Mouse (Mus musculus) forebrain, embryonic 12.5 days (tissue): ENCODE results near the gene Traf4. TPM values are rescaled to one million over a fixed set of nuclear protein-coding genes. Genes with fewer than 3 reads are reported as not detected.

Experiments
- ATAC-seq: fragments of 200-750 bp; cut with Nextera tagmentation; 2 replicates; pipeline ENCODE4 v1.8.0; 2017; ENCODE audit warnings: moderate TSS enrichment; ENCODE audit not compliant: low FRiP score
- H3K27ac ChIP-seq: fragments of 300-500 bp; sonication (generic); 2 replicates; pipeline ENCODE4 v1.5.1; 2016; ENCODE audit warnings: mild to moderate bottlenecking
- H3K27me3 ChIP-seq: fragments of 300-500 bp; sonication (generic); 2 replicates; pipeline ENCODE4 v1.6.1; 2016; ENCODE audit warnings: mild to moderate bottlenecking
- H3K36me3 ChIP-seq: fragments of 300-500 bp; sonication (generic); replicated peaks from 2 replicates; pipeline ENCODE4 v1.6.1; 2016; ENCODE audit warnings: mild to moderate bottlenecking
- H3K4me1 ChIP-seq: fragments of 300-500 bp; sonication (generic); 2 replicates; pipeline ENCODE4 v1.6.1; 2016
- H3K4me2 ChIP-seq: fragments of 300-500 bp; sonication (generic); 2 replicates; pipeline ENCODE4 v1.6.1; 2016; ENCODE audit warnings: mild to moderate bottlenecking, moderate library complexity
- H3K4me3 ChIP-seq: fragments of 300-500 bp; sonication (generic); replicated peaks from 2 replicates; pipeline ENCODE4 v1.5.1; 2016; ENCODE audit warnings: mild to moderate bottlenecking
- H3K9ac ChIP-seq: fragments of 300-500 bp; sonication (generic); 2 replicates; pipeline ENCODE4 v1.6.1; 2016; ENCODE audit warnings: mild to moderate bottlenecking
- H3K9me3 ChIP-seq: fragments of 300-500 bp; sonication (generic); 2 replicates; pipeline ENCODE4 v1.6.1; 2016
- WGBS: fragments of 180-500 bp; shearing (Covaris S2); methylation state at CpG from one replicate; pipeline ENCODE4 v1.1.7; 2016; 5-methylcytosine and 5-hydroxymethylcytosine counted together
- microRNA-seq: library from miRNA; unstranded; fragments of <30 nt; microRNA quantifications from one replicate; pipeline ENCODE4, GENCODE M21; 2017
- polyA plus RNA-seq: library from polyadenylated mRNA; unstranded; fragments of >200 nt; fragmentation: Nextera tagmentation; extraction: Ambion mirVana; gene quantifications from 2 replicates; pipeline ENCODE4 v1.2.1, GENCODE M21; 2016

Traf4 gene
- polyA plus RNA-seq, 1 experiment from 2014 or later, result 121 TPM

DNA sequence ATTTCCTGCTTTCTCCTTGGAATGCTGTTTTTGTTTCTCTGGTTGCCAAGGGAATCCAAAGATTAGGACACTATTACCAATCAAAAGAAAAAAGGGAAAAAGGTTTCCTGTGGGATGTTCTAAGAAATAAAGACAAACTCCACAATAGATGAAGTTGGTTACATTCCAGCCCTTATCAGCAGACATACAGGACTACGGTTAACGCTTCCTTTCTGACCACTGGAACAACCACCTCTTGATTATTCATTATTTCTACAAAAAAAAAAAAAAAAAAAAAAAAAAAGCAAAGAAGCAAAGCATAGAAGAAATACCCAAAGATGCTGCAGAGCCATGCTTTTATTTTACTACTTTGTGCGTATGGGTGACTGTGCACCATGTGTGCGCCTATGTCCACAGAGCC is 42.6 kb downstream of the Traf4 start:
- 95% methylated on average over 4 of the region's 4 CpGs for WGBS
- Histone ChIP-seq H3K4me1 (peaks cover 24% of the 10 kb centered on the region), H3K9me3 (no peaks in the 10 kb centered on the region), H3K4me3 (no peak overlapping the region), H3K9ac (no peak overlapping the region), H3K27me3 (no peaks in the 10 kb centered on the region), H3K36me3 (no peaks in the 10 kb centered on the region), H3K27ac (no peak overlapping the region), H3K4me2 (no peak overlapping the region)
- no peak for ATAC-seq

GRCm38 (mm10) chr11:78121176-78121575 is 44.2 kb downstream of the Traf4 start:
- Histone ChIP-seq H3K4me3 (no peak overlapping the region), H3K36me3 (no peaks in the 10 kb centered on the region), H3K27ac (no peak overlapping the region), H3K4me1 (peaks cover 36% of the 10 kb centered on the region), H3K9me3 (no peaks in the 10 kb centered on the region), H3K9ac (no peak overlapping the region), H3K4me2 (no peak overlapping the region), H3K27me3 (no peaks in the 10 kb centered on the region)
- WGBS, result 59% methylated on average over 5 of the region's 5 CpGs
- no peak for ATAC-seq

DNA sequence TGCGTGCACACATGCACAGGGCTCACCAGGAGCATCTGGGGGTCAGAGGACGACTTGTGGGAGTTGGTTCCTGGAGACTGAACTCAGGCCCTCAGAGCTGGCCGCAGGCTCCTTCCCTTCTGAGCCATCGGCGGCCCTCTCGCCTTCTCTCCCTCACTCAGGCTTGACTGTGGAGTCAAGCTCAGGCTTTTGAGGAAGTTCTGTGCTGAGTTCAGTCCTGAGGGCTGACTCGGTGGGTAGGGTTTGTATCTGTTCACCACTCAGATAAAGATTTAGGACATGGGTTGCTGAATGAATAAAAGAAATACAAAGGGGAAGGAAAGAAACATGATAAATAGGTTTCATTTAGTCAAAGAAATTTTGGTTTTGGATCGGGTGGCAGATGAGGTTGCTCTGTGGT is 45.5 kb downstream of the Traf4 start:
- Histone ChIP-seq H3K9me3 (no peaks in the 10 kb centered on the region), H3K36me3 (no peaks in the 10 kb centered on the region), H3K27ac (no peak overlapping the region), H3K9ac (no peak overlapping the region), H3K4me2 (no peak overlapping the region), H3K4me3 (no peak overlapping the region), H3K27me3 (no peaks in the 10 kb centered on the region), H3K4me1 (peaks cover 35% of the 10 kb centered on the region)
- WGBS, result 82% methylated on average over 8 of the region's 8 CpGs
- ATAC-seq, result no peak

DNA sequence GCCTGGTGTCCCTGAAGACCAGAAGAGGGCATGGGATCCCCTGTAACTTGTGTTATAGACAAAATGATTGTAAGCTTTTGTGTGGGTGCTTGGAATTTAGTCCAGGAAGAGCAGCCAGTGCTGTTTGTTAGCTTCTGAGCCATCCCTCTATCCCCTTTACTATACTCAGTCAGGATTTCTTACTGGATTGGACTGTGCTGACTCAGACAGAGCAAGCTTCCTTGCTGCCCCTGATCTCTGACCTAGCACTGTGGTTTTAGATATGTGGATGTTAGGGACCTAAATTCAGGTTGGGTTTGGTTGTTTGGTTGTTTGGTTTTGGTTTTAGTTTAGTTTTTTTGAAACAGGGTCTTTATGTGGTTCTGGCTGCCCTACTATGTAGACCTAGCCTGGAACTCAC is 46.9 kb downstream of the Traf4 start:
- no peak overlapping the region for H3K4me3 ChIP-seq
- no peaks in the 10 kb centered on the region for H3K9me3 ChIP-seq
- no peak for ATAC-seq
- no peak overlapping the region for H3K4me2 ChIP-seq
- no peak overlapping the region for H3K9ac ChIP-seq
- no peaks in the 10 kb centered on the region for H3K36me3 ChIP-seq
- no peak overlapping the region for H3K27ac ChIP-seq
- H3K27me3 ChIP-seq, result no peaks in the 10 kb centered on the region
- peaks cover 49% of the 10 kb centered on the region for H3K4me1 ChIP-seq

DNA sequence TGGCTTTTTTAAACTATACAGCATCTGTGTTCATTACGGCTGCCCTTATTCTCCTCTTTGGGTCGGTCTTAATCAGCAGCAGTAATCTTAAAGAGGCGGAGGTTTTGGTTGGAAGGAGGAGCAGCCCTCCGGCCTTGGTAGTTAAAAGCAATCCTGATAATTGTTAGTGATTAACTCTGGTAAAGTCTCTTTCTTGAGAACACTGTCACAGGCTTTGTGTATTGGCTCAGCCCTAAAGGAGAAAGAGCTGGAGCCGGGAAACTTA is 49.3 kb downstream of the Traf4 start:
- no peaks in the 10 kb centered on the region for H3K27me3 ChIP-seq
- H3K4me1 ChIP-seq, result peaks cover 48% of the 10 kb centered on the region
- peak overlapping the region; percentile 80 for H3K9ac ChIP-seq
- H3K27ac ChIP-seq, result peak overlapping the region; percentile 94
- no peaks in the 10 kb centered on the region for H3K36me3 ChIP-seq
- no peaks in the 10 kb centered on the region for H3K9me3 ChIP-seq
- H3K4me2 ChIP-seq, result peak overlapping the region; percentile 69
- ATAC-seq, result no peak
- 3% methylated on average over 5 of the region's 5 CpGs for WGBS
- peak overlapping the region; percentile 67 for H3K4me3 ChIP-seq

GRCm38 (mm10) chr11:78115367-78116145 is 49.8 kb downstream of the Traf4 start:
- peak overlapping the region; percentile 69 for H3K4me2 ChIP-seq
- peak overlapping the region; percentile 67 for H3K4me3 ChIP-seq
- under 1% methylated on average over 37 of the region's 37 CpGs for WGBS
- peaks cover 44% of the 10 kb centered on the region for H3K4me1 ChIP-seq
- peak overlapping the region; percentile 80 for H3K9ac ChIP-seq
- peak; percentile 100 for ATAC-seq
- H3K27me3 ChIP-seq, result no peaks in the 10 kb centered on the region
- H3K9me3 ChIP-seq, result no peaks in the 10 kb centered on the region
- H3K27ac ChIP-seq, result peak overlapping the region; percentile 94
- H3K36me3 ChIP-seq, result no peaks in the 10 kb centered on the region

DNA sequence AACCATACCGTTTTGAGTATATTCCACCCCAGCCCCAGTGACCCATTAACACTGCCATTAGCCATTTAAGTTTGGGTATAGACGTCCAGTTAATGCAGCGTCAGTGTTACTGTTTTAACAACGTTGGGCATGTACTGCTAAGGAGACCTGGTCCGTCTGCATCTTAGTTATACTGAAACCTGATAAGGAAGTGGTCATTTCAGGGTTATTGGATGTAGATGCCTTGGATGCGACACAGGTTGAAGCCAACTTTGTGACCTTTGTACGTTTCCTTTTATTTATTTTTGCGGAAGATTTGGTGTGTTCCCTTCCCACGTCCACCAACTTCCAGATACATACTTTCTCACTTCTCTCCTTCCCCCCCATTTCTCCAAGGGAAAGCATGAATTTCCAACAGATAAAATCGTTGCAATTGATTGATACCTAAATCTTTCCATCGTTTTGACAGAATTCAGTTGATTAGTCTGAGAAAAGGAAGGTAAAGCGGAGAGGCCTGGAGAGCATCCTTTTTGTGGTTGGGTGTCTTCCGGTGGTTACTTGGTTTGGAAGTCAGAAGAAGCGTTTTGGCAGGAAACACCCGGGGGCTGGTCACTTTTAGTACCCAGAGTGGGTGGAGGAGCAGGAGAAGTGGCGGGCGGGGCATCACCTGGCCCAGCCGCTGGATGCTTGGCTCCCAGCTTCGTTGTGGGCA is 50.6 kb downstream of the Traf4 start:
- WGBS, result 12% methylated on average over 19 of the region's 19 CpGs
- ATAC-seq, result no peak
- peak overlapping the region; percentile 69 for H3K4me2 ChIP-seq
- H3K27me3 ChIP-seq, result no peaks in the 10 kb centered on the region
- no peaks in the 10 kb centered on the region for H3K9me3 ChIP-seq
- no peaks in the 10 kb centered on the region for H3K36me3 ChIP-seq
- H3K4me1 ChIP-seq, result peaks cover 41% of the 10 kb centered on the region
- H3K27ac ChIP-seq, result peak overlapping the region; percentile 94
- peak overlapping the region; percentile 77 for H3K9ac ChIP-seq
- peak overlapping the region; percentile 67 for H3K4me3 ChIP-seq

- ATAC-seq, result no peak
- Histone ChIP-seq H3K27me3 (no peaks in the 10 kb centered on the region), H3K9me3 (no peaks in the 10 kb centered on the region), H3K4me3 (no peak overlapping the region), H3K4me2 (peak overlapping the region; percentile 69; the same call in 1 of the 2 replicates), H3K27ac (peak overlapping the region; percentile 94; the same call in 1 of the 2 replicates), H3K9ac (no peak overlapping the region), H3K4me1 (peaks cover 35% of the 10 kb centered on the region), H3K36me3 (no peaks in the 10 kb centered on the region)
- WGBS, result 65% methylated on average over 2 of the region's 2 CpGs
These were observed 51.8 kb downstream of the Traf4 start for GRCm38 (mm10) chr11:78113616-78114015.

Small RNA genes lying within 50 kb of the gene (microRNA-seq; reads per million reads assigned to microRNA genes)
- not detected for gene Mir7653

Other genes starting within 250 kb of the Traf4 start
- gene Sez6, start 234.8 kb downstream of the Traf4 start, polyA plus RNA-seq, result 54.0 and 62.2 TPM in 2 replicates
- 29.1 and 29.6 TPM in 2 replicates for gene Phf12, start 182.8 kb downstream of the Traf4 start, polyA plus RNA-seq
- 20.6 and 21.2 TPM in 2 replicates for gene Dhrs13, start 133.3 kb downstream of the Traf4 start, polyA plus RNA-seq
- 68.5 and 69.2 TPM in 2 replicates for gene Flot2, start 127.7 kb downstream of the Traf4 start, polyA plus RNA-seq
- 33.1 and 35.5 TPM in 2 replicates for gene Eral1, start 85.2 kb downstream of the Traf4 start, polyA plus RNA-seq
- 22.3 and 25.5 TPM in 2 replicates for gene Fam222b, start 70.9 kb downstream of the Traf4 start, polyA plus RNA-seq
- gene Nek8, start 11.1 kb upstream of the Traf4 start, polyA plus RNA-seq, result 8.8 and 9.4 TPM in 2 replicates
- 5.5 and 6.9 TPM in 2 replicates for gene Tlcd1, start 11.1 kb upstream of the Traf4 start, polyA plus RNA-seq
- gene Rpl23a, start 18.0 kb upstream of the Traf4 start, polyA plus RNA-seq, result 931 and 997 TPM in 2 replicates
- gene Rab34, start 22.8 kb upstream of the Traf4 start, polyA plus RNA-seq, result 44.5 and 49.8 TPM in 2 replicates
- 1.4 and 1.5 TPM in 2 replicates for gene Proca1, start 27.8 kb upstream of the Traf4 start, polyA plus RNA-seq
- 45.1 and 48.3 TPM in 2 replicates for gene Sdf2, start 80.2 kb upstream of the Traf4 start, polyA plus RNA-seq
- gene Supt6, start 80.4 kb upstream of the Traf4 start, polyA plus RNA-seq, result 38.9 and 43.2 TPM in 2 replicates
- gene 2610507B11Rik, start 96.2 kb upstream of the Traf4 start, polyA plus RNA-seq, result 79.8 and 93.9 TPM in 2 replicates
- gene BC030499, start 125.3 kb upstream of the Traf4 start, polyA plus RNA-seq, result 0.41 and 0.52 TPM in 2 replicates
- gene Spag5, start 135.9 kb upstream of the Traf4 start, polyA plus RNA-seq, result 63.0 and 64.7 TPM in 2 replicates
- gene Aldoc, start 157.4 kb upstream of the Traf4 start, polyA plus RNA-seq, result 26.9 and 31.6 TPM in 2 replicates
- gene Pigs, start 162.8 kb upstream of the Traf4 start, polyA plus RNA-seq, result 58.8 and 62.5 TPM in 2 replicates
- 75.6 and 76.5 TPM in 2 replicates for gene Unc119, start 177.9 kb upstream of the Traf4 start, polyA plus RNA-seq
- gene Foxn1, start 221.0 kb upstream of the Traf4 start, polyA plus RNA-seq, result 0.06 TPM in 1 of 2 replicates, not detected in the other